Mouse (Mus musculus) forebrain, embryonic 13.5 days (tissue): Measurements from ENCODE around the gene Rassf2. TPM values are rescaled to one million over a fixed set of nuclear protein-coding genes. Genes with fewer than 3 reads are reported as not detected.

ENCODE experiments used
- ATAC-seq: fragments of 200-750 bp; cut with Nextera tagmentation; 2 replicates; pipeline ENCODE4 v1.8.0; 2017
- H3K27ac ChIP-seq: fragments of 300-500 bp; sonication (generic); 2 replicates; pipeline ENCODE4 v1.5.1; 2015; ENCODE audit warnings: inconsistent platforms, mild to moderate bottlenecking, moderate library complexity
- H3K27me3 ChIP-seq: fragments of 300-500 bp; sonication (generic); 2 replicates; pipeline ENCODE4 v1.6.1; 2015; ENCODE audit warnings: mild to moderate bottlenecking, inconsistent platforms
- H3K36me3 ChIP-seq: fragments of 300-500 bp; sonication (generic); 2 replicates; pipeline ENCODE4 v1.6.1; 2015; ENCODE audit warnings: mild to moderate bottlenecking, inconsistent platforms; ENCODE audit not compliant: poor library complexity, severe bottlenecking
- H3K4me1 ChIP-seq: fragments of 300-500 bp; sonication (generic); 2 replicates; pipeline ENCODE4 v1.6.1; 2015; ENCODE audit warnings: inconsistent platforms
- H3K4me2 ChIP-seq: fragments of 300-500 bp; sonication (generic); 2 replicates; pipeline ENCODE4 v1.6.1; 2015; ENCODE audit warnings: inconsistent platforms, mild to moderate bottlenecking, moderate library complexity
- H3K4me3 ChIP-seq: fragments of 300-500 bp; sonication (generic); 2 replicates; pipeline ENCODE4 v1.5.1; 2015; ENCODE audit warnings: mild to moderate bottlenecking, inconsistent platforms
- H3K9ac ChIP-seq: fragments of 300-500 bp; sonication (generic); 2 replicates; pipeline ENCODE4 v1.6.1; 2015; ENCODE audit warnings: mild to moderate bottlenecking, inconsistent platforms
- H3K9me3 ChIP-seq: fragments of 300-500 bp; sonication (generic); replicated peaks from 2 replicates; pipeline ENCODE4 v1.6.1; 2016; ENCODE audit warnings: inconsistent platforms
- WGBS: fragments of 180-500 bp; shearing (Covaris S2); methylation state at CpG from one replicate; pipeline ENCODE4 v1.1.7; 2015; 5-methylcytosine and 5-hydroxymethylcytosine counted together
- polyA plus RNA-seq: library from polyadenylated mRNA; unstranded; fragments of >200 nt; fragmentation: Nextera tagmentation; extraction: Ambion mirVana; gene quantifications from 2 replicates; pipeline ENCODE4 v1.2.1, GENCODE M21; 2015

The Rassf2 gene
- polyA plus RNA-seq, 1 experiment from 2014 or later, result 21.1 TPM

GRCm38 (mm10) chr2:131948156-131948555 is 81.9 kb downstream of the Rassf2 start:
- no peak overlapping the region for H3K4me3 ChIP-seq
- H3K4me2 ChIP-seq, result no peak overlapping the region
- H3K9ac ChIP-seq, result no peak overlapping the region
- peaks cover 14% of the 10 kb centered on the region for H3K27me3 ChIP-seq
- ATAC-seq, result no peak
- H3K9me3 ChIP-seq, result no peaks in the 10 kb centered on the region
- 80% methylated on average over 3 of the region's 3 CpGs for WGBS
- H3K27ac ChIP-seq, result no peak overlapping the region
- H3K36me3 ChIP-seq, result no peaks in the 10 kb centered on the region
- peaks cover 14% of the 10 kb centered on the region; the same call in 1 of the 2 replicates for H3K4me1 ChIP-seq

- ATAC-seq, result no peak
- no peak overlapping the region for H3K4me2 ChIP-seq
- H3K27me3 ChIP-seq, result peaks cover 3% of the 10 kb centered on the region; the same call in 1 of the 2 replicates
- 91% methylated on average over 16 of the region's 16 CpGs for WGBS
- no peak overlapping the region for H3K4me3 ChIP-seq
- H3K9ac ChIP-seq, result no peak overlapping the region
- no peaks in the 10 kb centered on the region for H3K36me3 ChIP-seq
- peaks cover 7% of the 10 kb centered on the region; the same call in 1 of the 2 replicates for H3K4me1 ChIP-seq
- no peaks in the 10 kb centered on the region for H3K9me3 ChIP-seq
- no peak overlapping the region for H3K27ac ChIP-seq
Observed at GRCm38 (mm10) chr2:131946351-131946750, 83.7 kb downstream of the Rassf2 start.

- no peak overlapping the region for H3K9ac ChIP-seq
- no peaks in the 10 kb centered on the region for H3K36me3 ChIP-seq
- H3K27me3 ChIP-seq, result peaks cover 3% of the 10 kb centered on the region; the same call in 1 of the 2 replicates
- H3K4me3 ChIP-seq, result no peak overlapping the region
- no peak overlapping the region for H3K27ac ChIP-seq
- 93% methylated on average over 6 of the region's 6 CpGs for WGBS
- H3K4me2 ChIP-seq, result no peak overlapping the region
- peaks cover 7% of the 10 kb centered on the region; the same call in 1 of the 2 replicates for H3K4me1 ChIP-seq
- ATAC-seq, result no peak
- H3K9me3 ChIP-seq, result no peaks in the 10 kb centered on the region
Observed at GRCm38 (mm10) chr2:131945765-131946164, 84.3 kb downstream of the Rassf2 start.

GRCm38 (mm10) chr2:131945225-131945624 is 84.8 kb downstream of the Rassf2 start:
- no peak overlapping the region for H3K27ac ChIP-seq
- H3K9me3 ChIP-seq, result no peaks in the 10 kb centered on the region
- H3K4me1 ChIP-seq, result peaks cover 7% of the 10 kb centered on the region; the same call in 1 of the 2 replicates
- WGBS, result 88% methylated on average over 8 of the region's 8 CpGs
- H3K27me3 ChIP-seq, result no peaks in the 10 kb centered on the region
- H3K9ac ChIP-seq, result no peak overlapping the region
- H3K4me3 ChIP-seq, result no peak overlapping the region
- no peak for ATAC-seq
- H3K36me3 ChIP-seq, result no peaks in the 10 kb centered on the region
- H3K4me2 ChIP-seq, result no peak overlapping the region

- no peaks in the 10 kb centered on the region for H3K9me3 ChIP-seq
- H3K4me1 ChIP-seq, result peaks cover 7% of the 10 kb centered on the region; the same call in 1 of the 2 replicates
- H3K9ac ChIP-seq, result no peak overlapping the region
- no peaks in the 10 kb centered on the region for H3K27me3 ChIP-seq
- H3K4me2 ChIP-seq, result no peak overlapping the region
- H3K4me3 ChIP-seq, result no peak overlapping the region
- 17% methylated on average over 1 of the region's 1 CpGs for WGBS
- H3K27ac ChIP-seq, result no peak overlapping the region
- no peaks in the 10 kb centered on the region for H3K36me3 ChIP-seq
- ATAC-seq, result no peak
Observed at GRCm38 (mm10) chr2:131944370-131944769, 85.7 kb downstream of the Rassf2 start.

GRCm38 (mm10) chr2:131941501-131941900 is 88.6 kb downstream of the Rassf2 start:
- Histone ChIP-seq H3K9ac (no peak overlapping the region), H3K4me3 (no peak overlapping the region), H3K27me3 (no peaks in the 10 kb centered on the region), H3K36me3 (peaks cover 17% of the 10 kb centered on the region), H3K4me1 (no peaks in the 10 kb centered on the region), H3K4me2 (no peak overlapping the region), H3K27ac (no peak overlapping the region), H3K9me3 (no peaks in the 10 kb centered on the region)
- ATAC-seq, result no peak
- 76% methylated on average over 6 of the region's 6 CpGs for WGBS

GRCm38 (mm10) chr2:131940506-131940905 is 89.6 kb downstream of the Rassf2 start:
- Histone ChIP-seq H3K4me3 (no peak overlapping the region), H3K27me3 (no peaks in the 10 kb centered on the region), H3K4me2 (no peak overlapping the region), H3K36me3 (peaks cover 20% of the 10 kb centered on the region), H3K9ac (no peak overlapping the region), H3K9me3 (no peaks in the 10 kb centered on the region), H3K4me1 (no peaks in the 10 kb centered on the region), H3K27ac (no peak overlapping the region)
- ATAC-seq, result no peak
- WGBS, result 80% methylated on average over 3 of the region's 3 CpGs

Other genes starting within 250 kb of the Rassf2 start
- not detected in 2 replicates for gene Erv3, start 170.5 kb downstream of the Rassf2 start, polyA plus RNA-seq
- gene Prnp, start 120.3 kb downstream of the Rassf2 start, polyA plus RNA-seq, result 103 and 110 TPM in 2 replicates
- gene Prn, start 120.3 kb downstream of the Rassf2 start, polyA plus RNA-seq, result not detected in 2 replicates
- 7.3 and 7.7 TPM in 2 replicates for gene Prnd, start 79.4 kb downstream of the Rassf2 start, polyA plus RNA-seq
- gene Slc23a2, start 114.8 kb upstream of the Rassf2 start, polyA plus RNA-seq, result 16.6 and 19.1 TPM in 2 replicates
- 48.4 and 48.9 TPM in 2 replicates for gene Tmem230, start 217.5 kb upstream of the Rassf2 start, polyA plus RNA-seq
- gene Pcna, start 223.1 kb upstream of the Rassf2 start, polyA plus RNA-seq, result 322 and 326 TPM in 2 replicates
- gene Cds2, start 232.9 kb upstream of the Rassf2 start, polyA plus RNA-seq, result 19.2 and 21.7 TPM in 2 replicates